Mouse (Mus musculus): ENCODE measurements around the gene Adarb1.

Adarb1 gene

DNA sequence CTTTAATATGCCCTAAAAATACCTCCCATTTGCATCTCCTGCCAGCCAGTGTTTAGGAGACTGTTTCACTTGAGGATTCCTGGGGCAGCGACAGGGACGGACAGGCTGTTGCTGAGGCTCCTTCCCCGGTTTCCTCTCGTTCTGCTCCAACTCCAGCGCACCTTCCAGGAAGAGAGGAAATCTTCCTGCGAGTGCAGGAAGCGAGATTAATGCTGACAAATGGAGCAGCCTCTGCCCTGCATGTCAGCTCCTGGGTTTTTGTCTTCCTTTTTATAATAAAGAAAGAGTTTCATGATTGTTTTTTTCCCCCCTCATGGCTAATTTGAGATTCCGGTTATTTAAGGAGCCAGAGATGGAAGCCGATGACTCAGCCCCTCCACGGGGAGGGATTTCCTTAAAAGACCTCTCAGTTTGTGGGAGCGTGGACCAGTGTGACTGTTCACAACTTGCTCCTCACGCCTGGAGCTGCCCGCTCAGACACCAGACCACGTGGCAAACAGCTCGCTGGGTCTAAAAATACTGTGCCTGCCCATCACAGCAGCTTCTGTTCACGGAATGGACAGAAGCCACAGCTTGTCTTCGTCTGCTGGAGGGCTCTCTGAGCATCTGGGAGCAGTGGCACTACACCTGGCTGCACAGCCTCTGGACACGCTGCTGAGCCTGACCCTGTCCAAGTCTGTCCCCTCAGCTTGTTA, 16.5 kb upstream of the Adarb1 start:
- peak; percentile 59 for DNase-seq

DNA sequence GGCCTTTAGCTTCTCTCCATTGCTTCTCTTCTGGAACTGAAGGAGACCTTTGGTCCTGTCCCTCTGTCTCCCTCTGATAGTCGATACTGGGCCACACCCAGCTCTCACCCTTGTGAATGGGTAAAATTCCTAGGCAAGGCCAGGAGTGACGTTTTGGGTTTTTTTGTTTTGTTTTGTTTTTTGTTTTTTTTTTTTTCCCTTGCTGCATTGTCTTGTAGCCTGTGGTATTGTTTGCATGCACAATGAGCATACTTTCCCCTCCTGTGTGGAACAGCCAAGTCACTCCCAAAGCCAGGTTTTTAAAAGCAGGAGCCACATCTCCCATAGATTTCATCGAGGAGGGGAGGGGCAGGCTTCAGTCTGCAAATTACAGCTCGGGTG, 16.0 kb upstream of the Adarb1 start:
- DNase-seq: no peak

DNA sequence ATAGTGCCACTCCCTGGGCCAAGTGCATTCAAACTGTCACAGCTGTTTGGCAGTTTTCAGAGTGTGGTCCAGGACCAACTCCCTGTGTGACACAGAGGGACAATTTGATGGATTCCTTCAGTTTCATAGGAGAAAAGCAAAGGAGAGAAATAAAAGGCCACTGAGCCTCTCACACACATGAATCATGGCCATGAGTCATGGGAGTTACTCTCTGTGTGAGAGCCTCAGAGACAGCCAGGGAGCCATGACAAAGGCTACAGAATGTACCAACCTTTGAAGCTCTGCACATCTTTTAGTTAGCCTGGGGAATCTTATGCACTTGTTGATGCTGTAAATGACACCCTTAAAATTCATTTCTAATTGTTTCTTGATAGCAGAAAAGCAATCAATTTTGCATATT, 12.7 kb upstream of the Adarb1 start:
- DNase-seq: no peak

DNA sequence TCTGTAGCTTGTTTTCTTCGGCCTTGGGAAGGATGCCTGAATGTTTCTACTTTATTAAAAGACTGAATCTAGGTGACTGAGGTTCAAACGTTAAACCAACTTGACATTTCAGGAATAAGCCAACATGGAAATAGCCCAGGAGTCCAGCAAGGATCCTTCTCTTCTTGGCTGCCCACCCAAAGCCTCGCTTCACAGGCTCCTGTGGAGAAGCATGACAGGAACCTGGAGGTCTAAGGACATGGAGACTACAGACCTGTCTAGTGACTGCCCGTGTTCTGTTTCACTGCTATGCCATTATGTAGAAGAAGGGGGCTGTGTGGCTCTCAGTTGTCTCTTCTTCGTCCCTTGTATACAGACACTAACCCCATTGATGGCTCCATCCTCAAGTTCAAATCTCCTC, 11.9 kb upstream of the Adarb1 start:
- DNase-seq: peak; percentile 59

DNA sequence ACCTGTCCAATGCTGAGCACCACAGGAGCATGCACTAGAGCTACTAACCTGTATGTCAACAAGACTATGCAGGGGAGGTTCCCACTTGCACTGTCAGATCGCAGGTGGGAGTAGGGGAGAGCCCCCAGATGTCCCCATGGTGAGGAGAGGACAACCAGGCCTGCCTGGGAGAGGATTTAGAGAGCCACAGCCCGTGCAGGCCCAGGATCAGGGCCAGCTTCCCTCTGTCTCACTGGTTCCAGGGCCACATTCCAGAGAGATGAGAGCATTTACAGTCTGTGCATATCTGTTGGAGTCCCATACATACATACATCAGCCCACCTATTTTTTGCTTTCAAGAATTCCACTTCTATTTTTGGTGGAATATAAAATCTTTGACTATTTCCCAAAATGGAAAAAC, 9.5 kb upstream of the Adarb1 start:
- no peak for DNase-seq

DNA sequence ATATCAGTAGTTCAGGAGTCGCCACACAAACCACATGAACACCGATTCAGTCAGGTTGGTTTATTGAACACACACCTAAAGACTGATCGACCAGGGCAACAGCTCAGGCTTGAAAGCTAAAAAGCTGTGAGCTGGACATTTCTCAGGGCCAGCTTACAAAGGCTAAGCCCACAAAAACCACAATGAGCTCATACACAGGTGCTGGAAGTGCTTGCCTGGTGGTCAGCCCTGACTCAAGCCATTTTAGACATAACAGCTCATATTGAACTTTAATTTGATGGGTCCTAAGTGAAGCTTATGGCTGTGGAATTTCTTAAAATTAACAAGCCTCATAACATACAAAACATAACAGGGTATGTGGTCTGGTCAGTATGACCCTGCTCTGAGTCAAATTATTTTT, 2.1 kb upstream of the Adarb1 start:
- no peak for DNase-seq

DNA sequence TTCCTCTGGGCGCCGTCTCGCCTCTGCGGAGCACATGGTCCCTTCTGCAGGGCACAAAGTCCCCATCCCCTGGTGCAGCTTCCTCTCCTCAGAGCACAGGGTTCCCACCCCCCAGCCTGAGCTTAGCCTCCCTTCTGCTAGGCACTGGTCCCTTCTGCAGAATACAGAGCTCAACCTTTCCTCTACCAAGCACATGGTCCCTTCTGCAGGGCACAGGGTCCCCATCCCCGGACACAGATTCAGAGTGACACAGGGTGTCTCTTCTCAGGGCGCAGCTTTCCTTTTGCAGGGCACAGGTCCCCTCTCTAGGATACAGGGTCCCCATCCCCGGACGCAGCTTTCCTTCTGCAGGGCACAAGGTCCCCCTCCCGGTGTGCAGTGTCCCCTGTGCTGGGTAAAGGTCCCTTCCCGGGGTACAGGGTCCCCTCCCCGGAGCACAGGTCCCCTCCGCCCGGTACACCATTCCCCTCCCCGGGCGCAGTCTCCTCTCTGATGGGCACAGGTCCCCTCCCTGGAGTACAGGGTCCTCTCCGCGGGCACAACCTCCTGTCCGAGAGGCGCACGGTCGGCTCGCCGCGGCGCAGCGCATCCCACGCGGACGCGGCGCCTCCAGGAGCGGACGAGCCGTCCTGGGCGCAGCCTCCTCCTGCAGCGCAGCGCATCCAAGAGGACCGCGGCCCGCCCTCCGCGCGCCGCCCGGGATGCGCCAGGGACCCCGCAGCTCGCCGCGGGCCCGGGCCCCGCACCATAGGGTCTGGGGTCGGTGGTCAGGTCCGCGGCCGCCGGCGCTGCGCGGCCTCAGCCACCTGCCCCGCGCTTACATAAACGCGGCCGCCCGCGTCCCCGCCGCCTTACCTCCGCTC, 599 bp downstream of the Adarb1 start:
- peak; percentile 58 for DNase-seq

DNA sequence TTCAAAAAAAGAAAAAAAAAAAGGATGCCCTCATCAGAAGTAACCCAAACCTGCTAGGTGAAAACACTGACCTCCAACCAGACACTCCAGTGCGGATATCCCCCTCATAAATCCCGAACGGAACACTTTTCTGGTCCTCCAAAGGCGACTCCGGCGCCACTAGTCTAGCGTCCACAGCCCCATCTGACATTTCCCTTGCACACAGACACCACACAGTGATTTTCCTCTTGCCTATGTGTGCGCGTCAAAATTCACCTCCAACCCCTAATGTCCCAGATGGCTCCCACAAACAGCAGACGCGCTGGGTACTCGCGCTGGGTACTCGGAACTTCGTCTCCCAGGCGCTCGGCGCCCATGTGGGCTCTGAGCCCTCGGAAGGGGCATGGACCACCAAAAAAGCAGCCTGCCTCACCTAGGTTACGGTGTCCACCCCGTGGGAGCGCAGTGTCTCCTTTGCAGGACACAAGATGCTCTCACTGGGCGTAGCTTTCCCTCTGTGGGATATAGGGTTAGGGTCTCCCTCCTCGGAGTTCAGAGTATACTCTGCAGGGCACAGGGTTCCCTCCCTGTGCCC, 1.3 kb downstream of the Adarb1 start:
- DNase-seq: no peak

DNA sequence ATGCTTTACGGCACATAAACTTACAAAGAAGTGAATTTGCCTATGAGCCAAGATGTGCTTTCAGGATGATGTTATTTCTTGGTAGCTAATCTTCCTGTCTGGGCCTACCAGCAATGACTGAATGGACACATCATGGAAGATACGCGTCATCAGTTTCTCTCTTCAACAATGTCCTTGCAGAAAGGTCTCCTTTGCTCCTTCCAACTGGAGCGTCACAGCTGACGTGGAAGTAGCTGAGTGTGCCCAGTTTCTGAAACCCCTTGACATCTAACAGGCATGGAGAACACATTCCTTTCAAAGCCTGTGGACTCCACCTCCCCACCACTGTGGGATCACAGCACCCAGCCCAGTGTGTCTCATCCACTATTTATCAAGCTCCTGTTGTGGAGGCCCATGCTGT, 2.2 kb downstream of the Adarb1 start:
- DNase-seq: no peak

DNA sequence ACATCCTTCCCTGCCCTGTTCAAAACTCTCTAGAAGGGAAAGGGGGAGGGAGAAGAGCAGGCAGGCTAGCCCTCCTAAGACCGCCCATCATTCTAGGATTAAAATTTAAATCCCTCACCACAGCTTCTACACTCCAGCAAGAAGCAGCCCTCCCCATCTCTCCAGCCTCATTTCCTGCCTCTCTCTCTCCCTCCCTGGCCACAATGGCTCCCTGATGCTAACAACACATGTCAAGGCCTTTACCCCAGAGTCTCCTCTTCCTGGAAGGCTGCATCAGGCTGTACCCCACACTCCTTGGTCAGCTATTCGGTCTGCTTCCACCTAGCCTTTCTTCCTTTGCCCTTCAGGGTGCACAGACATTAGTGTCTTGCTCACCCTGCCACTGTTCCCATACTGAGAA, 4.3 kb downstream of the Adarb1 start:
- no peak for DNase-seq

DNA sequence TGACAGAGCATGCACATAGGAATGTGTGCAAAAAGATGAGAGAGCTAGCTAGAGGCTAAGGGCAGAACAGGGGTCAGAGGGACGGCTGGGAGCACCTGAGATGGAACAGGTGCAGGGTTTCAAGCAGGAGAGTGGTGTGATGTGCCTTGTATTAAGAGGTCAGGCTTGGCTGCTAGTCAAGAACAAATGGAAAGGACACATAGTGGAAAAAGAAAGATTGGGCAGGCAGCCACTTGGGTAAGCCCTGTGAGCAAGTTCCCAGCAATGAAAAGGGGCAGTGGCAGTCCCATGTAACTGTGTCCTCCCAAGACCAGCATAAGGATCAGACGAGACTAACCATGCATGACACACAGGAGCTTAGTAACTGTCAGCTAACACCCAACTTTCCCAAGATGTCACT, 8.9 kb downstream of the Adarb1 start:
- no peak for DNase-seq

DNA sequence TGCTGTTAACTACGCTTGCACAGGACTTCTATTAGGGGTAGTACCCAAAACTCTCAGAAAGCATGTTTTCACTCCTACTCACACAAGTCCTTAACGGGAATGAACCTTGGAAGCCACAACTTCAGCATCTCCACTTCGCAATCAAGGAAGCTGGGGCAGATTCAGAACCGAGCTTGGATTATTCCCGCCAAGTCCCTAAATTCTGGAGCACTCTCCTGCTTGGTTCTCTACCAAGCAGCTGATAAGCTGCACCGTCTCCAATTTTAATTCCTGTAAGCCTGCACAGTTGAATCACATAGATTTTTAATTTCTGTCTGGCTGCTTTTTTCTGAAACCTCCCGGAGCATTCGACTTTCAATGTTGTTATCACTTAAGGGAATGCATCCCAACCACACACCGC, 9.8 kb downstream of the Adarb1 start:
- DNase-seq: no peak

DNA sequence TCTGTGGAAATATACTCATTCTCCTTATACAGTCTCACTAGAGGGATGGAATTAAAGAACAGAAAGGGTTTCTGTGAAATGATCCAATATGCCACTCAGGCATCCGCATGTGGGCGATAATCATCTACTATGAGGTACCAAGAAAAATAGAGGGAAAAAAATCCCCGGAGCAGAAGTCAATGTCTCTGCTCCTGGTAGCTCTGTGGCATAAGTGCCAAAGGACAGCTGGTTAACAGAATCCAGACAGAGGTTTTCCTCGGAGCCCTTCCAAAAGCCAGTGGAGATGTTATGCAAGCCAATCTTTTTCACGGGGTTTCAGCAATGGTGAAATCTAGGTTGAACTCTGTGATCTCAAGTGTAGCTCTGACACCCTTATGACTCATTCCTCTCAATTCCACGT, 11.6 kb downstream of the Adarb1 start:
- DNase-seq: no peak

DNA sequence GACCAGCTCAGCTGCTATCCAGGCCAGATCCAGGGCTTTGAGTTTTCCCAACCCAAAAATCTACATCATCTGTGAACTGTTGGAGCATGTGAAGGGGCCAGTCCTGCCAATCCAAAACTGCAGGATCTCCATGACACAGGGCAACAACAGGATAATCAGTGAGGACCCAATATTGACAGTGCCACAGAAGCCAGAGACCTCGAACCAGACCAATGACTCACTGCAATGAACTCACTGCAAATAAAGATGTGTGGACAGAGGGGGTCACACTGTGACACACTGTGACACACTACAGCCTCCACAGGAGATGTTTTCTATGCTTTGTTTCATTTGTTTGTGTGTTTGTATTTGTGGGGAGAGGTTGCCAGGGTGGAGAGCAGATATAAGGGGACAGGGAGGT, 15.6 kb downstream of the Adarb1 start:
- no peak for DNase-seq

DNA sequence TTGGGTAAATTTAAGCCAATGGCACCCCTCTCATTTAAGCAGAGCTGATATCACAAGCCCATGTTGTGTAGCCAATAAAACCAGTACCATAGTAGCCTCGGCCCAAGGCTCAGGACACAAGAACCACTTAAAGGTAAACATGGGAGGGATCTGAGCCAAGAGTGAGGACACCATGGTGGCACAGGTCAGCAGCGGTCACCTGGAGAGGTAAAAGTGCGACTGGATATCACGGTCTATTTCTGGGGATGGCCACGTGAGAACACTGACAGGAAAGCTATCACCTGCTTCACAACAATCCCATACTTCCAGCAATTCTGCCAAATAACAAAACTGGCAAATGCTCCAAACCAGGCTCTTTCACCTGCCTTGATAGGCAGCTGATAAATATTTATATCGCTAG, 17.0 kb downstream of the Adarb1 start:
- DNase-seq: no peak

DNA sequence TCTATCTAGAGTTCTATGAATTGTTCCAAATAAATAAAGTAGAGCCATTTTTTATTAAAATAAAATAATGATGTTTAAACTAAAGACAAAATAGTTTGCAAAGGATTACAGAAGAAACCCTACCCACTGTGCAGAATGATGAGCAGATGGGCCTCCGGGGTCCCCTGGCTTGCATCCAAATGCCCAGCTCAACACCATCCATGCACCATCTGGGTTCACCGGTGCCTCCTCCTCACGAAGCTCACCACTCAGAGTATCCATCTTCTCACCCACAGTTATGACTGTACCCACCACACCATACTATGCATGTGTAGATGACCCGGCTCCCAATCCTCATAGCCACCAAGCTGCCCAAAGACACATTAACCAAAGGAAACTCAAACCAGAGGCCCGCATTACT, 18.1 kb downstream of the Adarb1 start:
- DNase-seq: peak; percentile 57

DNA sequence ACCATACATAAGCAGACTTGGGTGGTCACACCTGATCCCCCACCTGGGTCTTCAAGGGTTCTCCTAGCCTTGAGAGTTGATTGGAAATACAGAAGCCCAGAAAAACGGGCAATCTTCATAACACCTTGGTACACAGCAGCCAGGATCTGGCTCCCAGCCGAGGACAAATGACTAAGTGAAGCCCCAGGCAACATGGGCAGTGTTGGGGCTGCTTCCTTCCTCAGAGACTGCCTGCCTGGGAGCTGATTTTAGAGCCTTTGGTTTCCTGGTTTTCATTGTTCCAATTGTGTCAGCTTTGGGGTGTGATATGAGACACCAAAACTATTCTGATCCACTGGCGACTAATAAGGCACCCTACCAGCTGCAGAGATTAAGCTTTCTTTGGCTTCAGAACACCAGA, 20.0 kb downstream of the Adarb1 start:
- DNase-seq: peak; percentile 57

DNA sequence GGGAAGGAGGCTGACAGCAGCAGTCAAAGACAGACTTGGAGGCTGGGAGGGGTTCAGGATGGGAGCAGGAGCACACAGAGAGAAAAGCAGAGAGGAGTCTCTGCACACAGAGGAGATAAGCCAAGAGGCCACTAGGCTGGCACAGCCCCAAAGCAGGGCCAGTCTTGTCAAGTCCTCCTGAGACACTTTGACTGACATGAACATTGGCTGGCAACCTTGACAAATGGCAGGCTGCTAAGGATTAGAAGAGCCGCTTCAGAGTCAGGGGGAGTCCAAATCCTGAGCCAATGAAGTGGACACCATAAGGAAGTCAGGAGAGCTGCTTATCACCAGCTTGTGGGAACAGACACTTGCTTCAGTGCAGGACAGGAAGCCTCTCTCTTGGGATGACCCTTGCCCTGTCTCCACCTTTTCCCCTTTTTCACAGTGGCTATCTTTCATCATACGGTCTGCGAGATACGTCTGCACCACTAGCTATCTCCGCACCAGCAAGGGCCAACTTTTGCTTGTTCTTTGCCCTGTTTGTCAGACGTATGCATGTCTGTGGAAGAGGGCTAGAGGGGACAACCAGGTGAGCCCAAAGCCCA, 20.9 kb downstream of the Adarb1 start:
- peak; percentile 53 for DNase-seq

DNA sequence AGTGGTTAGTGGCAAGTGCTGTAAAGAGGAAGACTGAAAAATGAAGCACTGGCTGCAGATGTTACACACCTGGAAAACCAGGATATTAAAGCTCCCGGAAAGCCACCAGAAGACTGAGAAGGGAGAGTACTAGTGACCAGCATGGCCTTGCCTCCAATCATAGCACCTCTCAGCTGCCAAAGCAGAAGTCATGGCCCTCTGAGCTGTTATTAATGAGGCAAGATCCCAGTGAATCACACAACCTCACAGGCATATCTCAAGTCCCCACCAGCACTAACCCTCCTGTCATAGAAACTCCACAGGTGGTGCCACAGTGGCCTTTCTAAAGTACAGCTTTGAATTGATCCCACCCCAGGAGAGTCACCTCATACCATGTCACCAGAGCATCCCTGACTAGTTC, 22.1 kb downstream of the Adarb1 start:
- no peak for DNase-seq

DNA sequence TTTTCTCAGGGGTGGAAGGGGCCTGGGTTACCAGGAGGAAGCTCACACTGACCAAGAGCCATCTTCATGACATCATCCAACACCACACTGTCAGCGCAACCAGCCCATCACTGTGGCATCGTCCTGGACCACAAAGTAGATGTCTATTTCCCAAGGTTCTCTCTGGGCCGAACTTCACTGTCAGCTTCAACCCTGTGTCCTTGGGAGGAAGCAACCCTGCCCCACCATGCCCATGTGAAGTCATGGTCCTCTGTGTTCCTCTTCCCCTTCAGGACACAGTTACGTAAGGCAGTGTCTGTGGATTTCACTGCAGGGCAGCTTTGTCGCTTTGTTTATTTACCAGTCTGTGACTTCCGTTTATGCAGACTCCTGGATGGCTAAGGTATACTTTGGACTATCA, 27.0 kb downstream of the Adarb1 start:
- DNase-seq: no peak

DNA sequence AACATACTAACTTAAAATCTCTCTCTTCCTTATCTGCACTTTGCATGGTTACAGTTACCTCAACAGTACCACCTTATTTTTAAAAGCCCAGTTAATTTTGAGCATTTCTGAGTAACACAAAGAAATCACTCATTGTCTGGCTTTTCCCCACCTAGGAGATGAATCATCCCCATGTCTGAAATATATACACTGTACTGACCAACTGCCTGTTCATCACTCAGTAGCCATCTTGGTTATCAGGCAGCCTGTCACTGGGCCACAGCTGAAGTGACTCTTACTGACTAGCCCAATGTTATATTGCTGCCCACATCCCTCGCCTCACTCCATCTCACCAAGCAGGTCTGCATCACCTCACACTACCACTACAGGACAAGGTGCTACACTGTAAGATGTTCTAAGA, 30.5 kb downstream of the Adarb1 start:
- no peak for DNase-seq

DNA sequence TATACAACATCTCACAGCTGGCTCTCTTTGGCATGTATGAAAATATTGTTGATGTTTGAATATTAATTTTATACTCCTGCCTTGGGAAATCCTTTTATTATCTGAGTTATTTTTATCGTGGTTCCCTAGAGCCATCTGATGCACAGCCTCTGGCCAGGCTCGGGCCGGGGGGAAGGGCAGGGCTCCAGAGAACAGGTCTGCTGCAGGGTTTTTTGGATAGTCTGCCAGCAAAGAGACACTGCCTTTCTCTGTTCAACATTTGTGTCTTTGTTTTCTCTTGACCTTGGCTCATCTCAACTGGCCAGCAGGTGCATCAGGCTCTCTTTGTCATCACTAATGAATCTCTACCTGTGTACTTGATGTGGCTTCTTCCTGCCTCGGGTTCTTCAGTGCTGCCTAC, 32.3 kb downstream of the Adarb1 start:
- peak; percentile 58 for DNase-seq

DNA sequence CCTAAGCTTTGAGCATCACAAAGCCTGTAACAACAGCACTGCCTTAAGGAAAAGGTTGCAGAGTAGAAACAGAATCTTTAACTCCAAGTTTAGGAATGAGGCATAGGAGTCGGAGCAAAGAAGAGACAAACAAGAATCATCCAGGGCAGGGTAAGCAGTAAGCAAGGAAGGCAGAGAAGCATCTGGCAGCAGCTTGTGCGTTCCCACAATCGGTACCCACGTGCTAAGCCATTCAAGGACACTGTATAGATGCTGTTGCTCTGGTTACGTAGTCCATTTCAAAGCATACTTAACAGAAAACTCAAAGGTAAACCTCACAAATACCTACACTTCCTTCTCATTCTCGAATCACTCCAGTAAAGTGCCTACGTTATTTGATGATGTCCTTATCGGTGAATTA, 35.0 kb downstream of the Adarb1 start:
- no peak for DNase-seq

DNA sequence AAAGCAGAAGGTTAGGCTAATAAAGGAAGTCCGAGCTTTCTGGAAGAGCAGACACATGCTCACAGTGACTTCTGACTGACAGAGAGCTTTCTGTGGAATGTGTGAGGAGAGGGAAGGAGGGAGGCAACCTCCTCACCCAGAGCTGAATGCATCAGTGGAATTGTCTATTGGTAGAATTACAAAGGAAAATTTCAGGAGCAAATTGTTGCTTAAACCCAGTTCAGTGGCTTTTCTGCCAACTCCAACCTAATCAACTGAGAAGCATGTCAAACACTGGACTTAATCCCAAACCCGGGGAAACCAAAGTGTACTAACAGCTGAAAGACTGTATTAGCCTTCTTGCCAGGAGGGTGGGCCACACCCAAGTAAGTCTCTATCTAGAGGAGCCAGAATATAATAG, 36.9 kb downstream of the Adarb1 start:
- no peak for DNase-seq
